Mouse (Mus musculus) layer of hippocampus, postnatal 14 days (tissue): ENCODE data around the gene Rere. TPM values are rescaled to one million over a fixed set of nuclear protein-coding genes. Genes with fewer than 3 reads are reported as not detected.
"Not testable (repeated sequence)": the region's sequence is repeated elsewhere in the genome, so short reads cannot be mapped to it uniquely, and the experiment has no call there.

Experiments
- DNase-seq, 2 experiments: peaks; one replicate each; pipeline ENCODE4 v3.0.0; 2021 to 2022; ENCODE audit warnings: low spot score in 2 of 2, mixed read lengths in 1 of 2
- total RNA-seq, 2 experiments: library from RNA; stranded (reverse); gene quantifications; 2 replicates each; pipeline ENCODE4 v1.2.3; 2021

Rere gene
- total RNA-seq, 2 experiments from 2014 or later = 118 to 127 TPM

GRCm38 (mm10) chr4:150250549-150251422 lies 30.7 kb upstream of the Rere start:
- DNase-seq = peak in 1 of 2 experiments; percentile 73

GRCm38 (mm10) chr4:150254416-150254815 lies 27.0 kb upstream of the Rere start:
- DNase-seq = no peak

GRCm38 (mm10) chr4:150255181-150255580 lies 26.3 kb upstream of the Rere start:
- no peak for DNase-seq

- peak; percentile 78 to 86 for DNase-seq
Measured at GRCm38 (mm10) chr4:150257252-150258204, 23.9 kb upstream of the Rere start.

GRCm38 (mm10) chr4:150258388-150258787 lies 23.1 kb upstream of the Rere start:
- DNase-seq = no peak

GRCm38 (mm10) chr4:150259577-150259976 lies 21.9 kb upstream of the Rere start:
- no peak for DNase-seq

- no peak for DNase-seq
Measured at GRCm38 (mm10) chr4:150260111-150260510, 21.3 kb upstream of the Rere start.

- no peak for DNase-seq
Measured at GRCm38 (mm10) chr4:150260745-150261144, 20.7 kb upstream of the Rere start.

GRCm38 (mm10) chr4:150262301-150262700 lies 19.1 kb upstream of the Rere start:
- DNase-seq = no peak

- DNase-seq = no peak
Measured at GRCm38 (mm10) chr4:150264903-150265302, 16.5 kb upstream of the Rere start.

- DNase-seq = no peak
Measured at GRCm38 (mm10) chr4:150265471-150265870, 16.0 kb upstream of the Rere start.

- no peak for DNase-seq
Measured at GRCm38 (mm10) chr4:150266655-150267223, 14.7 kb upstream of the Rere start.

GRCm38 (mm10) chr4:150268674-150269653 lies 12.5 kb upstream of the Rere start:
- no peak for DNase-seq

GRCm38 (mm10) chr4:150269679-150270078 lies 11.8 kb upstream of the Rere start:
- no peak for DNase-seq

GRCm38 (mm10) chr4:150270718-150271117 lies 10.7 kb upstream of the Rere start:
- DNase-seq = not testable (repeated sequence)

GRCm38 (mm10) chr4:150272725-150273124 lies 8.7 kb upstream of the Rere start:
- DNase-seq = peak; percentile 41 to 60

GRCm38 (mm10) chr4:150275531-150275930 lies 5.9 kb upstream of the Rere start:
- no peak for DNase-seq

- not testable (repeated sequence) for DNase-seq
Measured at GRCm38 (mm10) chr4:150279336-150279735, 2.1 kb upstream of the Rere start.

- DNase-seq = no peak
Measured at GRCm38 (mm10) chr4:150280002-150280401, 1.4 kb upstream of the Rere start.

- DNase-seq = no peak
Measured at GRCm38 (mm10) chr4:150280459-150280858, 987 bp upstream of the Rere start.
